In genomic region chr12:69422827-69423537, GRCm38 (mm10) we compare ENCODE assay signal across 7 mouse cellular contexts. TPM values are rescaled to one million over a fixed set of nuclear protein-coding genes. Genes with fewer than 3 reads are reported as not detected.
DNase-seq lines count a peak whose midpoint lies in the region; ATAC-seq lines count a peak whose summit lies in the region.

No protein-coding gene starts in this region.

- H3K9ac ChIP-seq in forebrain, embryonic 13.5 days = no peak overlapping the region

- H3K4me1 ChIP-seq in megakaryocyte, embryonic 14.5 days = peaks cover 50% of the 10 kb centered on the region
- H3K4me1 ChIP-seq in forebrain, embryonic 13.5 days = 0 out of 2 replicates have a peak, but pooled peaks cover 3% of the 10 kb centered on the region

- no peak overlapping the region for H3K27ac ChIP-seq in forebrain, embryonic 13.5 days

- H3K4me2 ChIP-seq in forebrain, embryonic 13.5 days = no peak overlapping the region

- H3K27me3 ChIP-seq in megakaryocyte, embryonic 14.5 days (replicated peaks) = peaks cover 40% of the 10 kb centered on the region
- no peaks in the 10 kb centered on the region for H3K27me3 ChIP-seq in forebrain, embryonic 13.5 days

- WGBS in forebrain, embryonic 13.5 days = 89% methylated on average over 20 of the region's 20 CpGs

- peak overlapping the region; percentile 84 for H3K4me3 ChIP-seq in megakaryocyte, embryonic 14.5 days (replicated peaks)
- H3K4me3 ChIP-seq in forebrain, embryonic 13.5 days = no peak overlapping the region

- DNase-seq in CD4-positive helper T cell, adult 2 months (ENCODE audit: low read depth, low spot score) = peak; percentile 87
- peak; percentile 35 to 57 for DNase-seq in CD8-positive naive resting alpha-beta T cell, adult 2 months (ENCODE audit: low read depth in 2 of 2, low spot score in 2 of 2)
- peak; percentile 56 for DNase-seq in kidney, adult 9 months
- DNase-seq in ovary, adult 18-20 months (ENCODE audit: low spot score) = no peak
- DNase-seq in layer of hippocampus, adult 9-10 months (ENCODE audit: low spot score) = no peak

- peaks cover 7% of the 10 kb centered on the region for H3K9me3 ChIP-seq in megakaryocyte, embryonic 14.5 days
- H3K9me3 ChIP-seq in forebrain, embryonic 13.5 days (replicated peaks) = peaks cover 8% of the 10 kb centered on the region

- no peak for ATAC-seq in forebrain, embryonic 13.5 days

- no peaks in the 10 kb centered on the region for H3K36me3 ChIP-seq in megakaryocyte, embryonic 14.5 days (replicated peaks; ENCODE audit: low read length)
- no peaks in the 10 kb centered on the region for H3K36me3 ChIP-seq in forebrain, embryonic 13.5 days (ENCODE audit: poor library complexity, severe bottlenecking)

RNA-seq across cellular contexts. Expression of gene Gm9887, which starts 50.7 kb away (rescaled TPM):
- polyA plus RNA-seq in megakaryocyte, embryonic 14.5 days (2012; ENCODE audit: insufficient read depth, low replicate concordance) = 3.3 and 4.8 TPM in 2 replicates
- polyA plus RNA-seq in forebrain, embryonic 13.5 days (2015; fragmentation: Nextera tagmentation; extraction: Ambion mirVana) = 0.63 and 0.80 TPM in 2 replicates

RNA-seq across cellular contexts. Expression of gene Arf6, which starts 51.0 kb away (rescaled TPM):
- polyA plus RNA-seq in megakaryocyte, embryonic 14.5 days (2012; ENCODE audit: insufficient read depth, low replicate concordance) = 211 and 251 TPM in 2 replicates
- 25.4 and 29.0 TPM in 2 replicates for polyA plus RNA-seq in forebrain, embryonic 13.5 days (2015; fragmentation: Nextera tagmentation; extraction: Ambion mirVana)

Comparison
In these comparisons a context has a peak if more than half of its experiments do, and no peak if none do; other contexts are left out.
1. DNase-seq: peak in CD4-positive helper T cell, adult 2 months (single experiment), CD8-positive naive resting alpha-beta T cell, adult 2 months (2 of 2) and kidney, adult 9 months (single experiment); none in ovary, adult 18-20 months (single experiment) and layer of hippocampus, adult 9-10 months (single experiment).